Mouse (Mus musculus): ENCODE measurements around the gene Acap1. TPM values are rescaled to one million over a fixed set of nuclear protein-coding genes. Genes with fewer than 3 reads are reported as not detected.
A peak's percentile ranks its signal among the peaks of the same experiment; 100 is the strongest.

Gene Acap1
- polyA plus RNA-seq, 1 experiment from 2014 or later = 7.0 TPM

DNA sequence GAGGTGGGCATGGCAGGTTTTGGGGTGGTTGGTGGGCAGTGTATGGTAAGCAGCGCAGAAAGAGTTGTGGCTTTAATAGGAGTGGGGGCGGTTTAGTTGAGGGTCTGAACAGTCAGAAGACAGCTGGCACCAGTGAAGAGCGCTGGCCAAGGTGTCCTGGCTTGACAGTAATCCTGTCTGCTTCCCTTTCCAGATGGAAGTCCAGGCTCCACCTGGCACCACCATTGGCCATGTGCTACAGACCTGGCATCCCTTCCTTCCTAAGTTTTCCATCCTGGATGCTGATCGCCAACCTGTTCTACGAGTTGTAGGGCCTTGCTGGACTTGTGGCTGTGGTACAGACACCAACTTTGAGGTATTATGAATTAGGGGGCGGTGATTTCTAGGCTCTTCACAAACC is 47.3 kb downstream of the Acap1 start:
- no peak for ATAC-seq (ENCODE audit: extremely low read depth, insufficient number of reproducible peaks, low FRiP score, low TSS enrichment)

GRCm38 (mm10) chr11:69846738-69847688 is 48.3 kb downstream of the Acap1 start:
- peak overlapping the region; percentile 97 for H3K27ac ChIP-seq (replicated peaks)
- no peaks in the 10 kb centered on the region for H3K27me3 ChIP-seq (replicated peaks)
- 12% methylated on average over 37 of the region's 37 CpGs for WGBS
- H3K36me3 ChIP-seq = peaks cover 45% of the 10 kb centered on the region
- H3K4me1 ChIP-seq = peaks cover 38% of the 10 kb centered on the region
- H3K9ac ChIP-seq = peak overlapping the region; percentile 94
- peak overlapping the region; percentile 88 for H3K4me3 ChIP-seq
- ATAC-seq (ENCODE audit: extremely low read depth, insufficient number of reproducible peaks, low FRiP score, low TSS enrichment) = peak; percentile 34
- no peaks in the 10 kb centered on the region for H3K9me3 ChIP-seq
- H3K4me2 ChIP-seq = peak overlapping the region; percentile 89

More for the DNA sequence above, 47.3 kb downstream of the Acap1 start:
- 97% methylated on average over 6 of the region's 6 CpGs for WGBS
- Histone ChIP-seq H3K9me3 (no peaks in the 10 kb centered on the region), H3K36me3 (peaks cover 51% of the 10 kb centered on the region), H3K4me2 (peak overlapping the region; percentile 89), H3K27ac (replicated peaks) (no peak overlapping the region), H3K9ac (peak overlapping the region; percentile 94; the same call in 1 of the 2 replicates), H3K27me3 (replicated peaks) (no peaks in the 10 kb centered on the region), H3K4me1 (peaks cover 47% of the 10 kb centered on the region), H3K4me3 (peak overlapping the region; percentile 88)

- peak within 1 kb of the TSS; percentile 94 for H3K9ac ChIP-seq
- peak; percentile 92 for ATAC-seq (ENCODE audit: extremely low read depth, insufficient number of reproducible peaks, low FRiP score, low TSS enrichment)
- H3K4me3 ChIP-seq = peak within 1 kb of the TSS; percentile 88
- peaks cover 38% of the 10 kb centered on the region for H3K4me1 ChIP-seq
- peak within 1 kb of the TSS; percentile 89 for H3K4me2 ChIP-seq
- H3K27ac ChIP-seq (replicated peaks) = peak within 1 kb of the TSS; percentile 97
- no peaks in the 10 kb centered on the region for H3K27me3 ChIP-seq (replicated peaks)
- peaks cover 37% of the 10 kb centered on the region for H3K36me3 ChIP-seq
- under 1% methylated on average over 38 of the region's 38 CpGs for WGBS
- no peaks in the 10 kb centered on the region for H3K9me3 ChIP-seq
Observed at GRCm38 (mm10) chr11:69846198-69846680, 49.1 kb downstream of the Acap1 start, which contains the start of gene Plscr3. Plscr3 (plus strand) TSS chr11:69846376.

DNA sequence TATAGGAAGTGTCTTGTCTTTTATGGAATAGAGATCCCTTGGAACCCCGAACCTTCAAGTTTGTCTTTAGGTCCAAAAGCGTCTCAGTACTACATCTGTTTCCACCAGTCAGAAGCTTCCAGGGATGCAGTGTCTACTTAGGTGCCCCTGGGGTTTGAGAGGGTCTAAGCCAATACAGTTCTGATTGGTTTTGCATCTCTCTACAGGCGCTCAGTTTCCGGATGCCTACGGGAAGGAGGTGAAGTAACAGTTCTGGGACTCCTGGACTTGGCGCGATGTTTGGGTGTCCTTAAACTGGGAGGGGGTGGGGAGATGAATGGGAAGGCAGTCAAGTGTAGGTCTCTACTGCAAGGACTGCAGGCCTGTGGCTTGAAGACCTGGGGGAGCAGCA is 56.6 kb downstream of the Acap1 start:
- Histone ChIP-seq H3K9me3 (no peaks in the 10 kb centered on the region), H3K27ac (replicated peaks) (peak overlapping the region; percentile 85), H3K4me1 (peaks cover 46% of the 10 kb centered on the region), H3K9ac (peak overlapping the region; percentile 84), H3K36me3 (no peaks in the 10 kb centered on the region), H3K4me3 (peak overlapping the region; percentile 64), H3K4me2 (peak overlapping the region; percentile 88), H3K27me3 (replicated peaks) (peaks cover 34% of the 10 kb centered on the region)
- ATAC-seq (ENCODE audit: extremely low read depth, insufficient number of reproducible peaks, low FRiP score, low TSS enrichment) = no peak
- WGBS = 2% methylated on average over 7 of the region's 7 CpGs

GRCm38 (mm10) chr11:69837952-69838713 is 57.2 kb downstream of the Acap1 start, which contains the start of gene Tmem256:
Tmem256 (plus strand) TSS chr11:69838514.
- ATAC-seq (ENCODE audit: extremely low read depth, insufficient number of reproducible peaks, low FRiP score, low TSS enrichment) = peak; percentile 90
- Histone ChIP-seq H3K36me3 (0 out of 2 replicates have a peak, but pooled peaks cover 3% of the 10 kb centered on the region), H3K4me3 (peak within 1 kb of the TSS; percentile 64), H3K27me3 (replicated peaks) (peaks cover 40% of the 10 kb centered on the region), H3K4me2 (peak within 1 kb of the TSS; percentile 88), H3K9me3 (no peaks in the 10 kb centered on the region), H3K4me1 (peaks cover 50% of the 10 kb centered on the region), H3K9ac (peak within 1 kb of the TSS; percentile 84), H3K27ac (replicated peaks) (peak within 1 kb of the TSS; percentile 85)
- under 1% methylated on average over 34 of the region's 34 CpGs for WGBS

DNA sequence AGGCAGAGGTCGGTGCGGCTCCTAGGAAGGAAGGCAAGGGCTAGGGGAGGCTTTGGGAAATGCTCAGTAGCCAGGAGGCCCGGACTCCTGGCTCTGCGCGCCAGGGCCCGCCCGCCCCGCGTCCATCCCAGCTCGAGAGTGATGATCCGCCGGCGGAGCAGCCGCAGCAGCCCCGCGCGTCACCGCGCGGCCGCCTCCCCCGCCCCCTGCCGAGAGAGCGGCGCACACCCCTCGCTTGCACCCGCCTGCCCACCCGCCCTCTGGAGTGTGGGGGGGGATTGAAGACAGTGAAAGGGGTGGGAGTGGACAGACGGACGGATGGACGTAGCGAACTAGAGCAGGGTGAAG is 57.8 kb downstream of the Acap1 start, which contains the start of gene Nlgn2:
Nlgn2 (minus strand) TSS at position 181 of the 348 bp plus-strand sequence.
- H3K27me3 ChIP-seq (replicated peaks) = peaks cover 46% of the 10 kb centered on the region
- H3K9ac ChIP-seq = peak within 1 kb of the TSS; percentile 84
- H3K4me1 ChIP-seq = peaks cover 50% of the 10 kb centered on the region
- H3K27ac ChIP-seq (replicated peaks) = peak within 1 kb of the TSS; percentile 85
- no peaks in the 10 kb centered on the region for H3K9me3 ChIP-seq
- 0% methylated on average over 31 of the region's 32 CpGs for WGBS
- H3K4me2 ChIP-seq = peak within 1 kb of the TSS; percentile 88
- H3K36me3 ChIP-seq = peaks cover 8% of the 10 kb centered on the region; the same call in 1 of the 2 replicates
- peak; percentile 59; the same call in 1 of the 2 replicates for ATAC-seq (ENCODE audit: extremely low read depth, insufficient number of reproducible peaks, low FRiP score, low TSS enrichment)
- H3K4me3 ChIP-seq = peak within 1 kb of the TSS; percentile 64

- Histone ChIP-seq H3K9ac (peak overlapping the region; percentile 84), H3K36me3 (peaks cover 9% of the 10 kb centered on the region; the same call in 1 of the 2 replicates), H3K4me3 (peak overlapping the region; percentile 64), H3K27ac (replicated peaks) (peak overlapping the region; percentile 69), H3K9me3 (no peaks in the 10 kb centered on the region), H3K27me3 (replicated peaks) (peaks cover 52% of the 10 kb centered on the region), H3K4me2 (peak overlapping the region; percentile 88), H3K4me1 (peaks cover 50% of the 10 kb centered on the region)
- 1% methylated on average over 51 of the region's 52 CpGs for WGBS
- no peak for ATAC-seq (ENCODE audit: extremely low read depth, insufficient number of reproducible peaks, low FRiP score, low TSS enrichment)
Observed at GRCm38 (mm10) chr11:69836703-69837576, 58.4 kb downstream of the Acap1 start.

GRCm38 (mm10) chr11:69835966-69836335 is 59.4 kb downstream of the Acap1 start:
- 24% methylated on average over 4 of the region's 4 CpGs for WGBS

DNA sequence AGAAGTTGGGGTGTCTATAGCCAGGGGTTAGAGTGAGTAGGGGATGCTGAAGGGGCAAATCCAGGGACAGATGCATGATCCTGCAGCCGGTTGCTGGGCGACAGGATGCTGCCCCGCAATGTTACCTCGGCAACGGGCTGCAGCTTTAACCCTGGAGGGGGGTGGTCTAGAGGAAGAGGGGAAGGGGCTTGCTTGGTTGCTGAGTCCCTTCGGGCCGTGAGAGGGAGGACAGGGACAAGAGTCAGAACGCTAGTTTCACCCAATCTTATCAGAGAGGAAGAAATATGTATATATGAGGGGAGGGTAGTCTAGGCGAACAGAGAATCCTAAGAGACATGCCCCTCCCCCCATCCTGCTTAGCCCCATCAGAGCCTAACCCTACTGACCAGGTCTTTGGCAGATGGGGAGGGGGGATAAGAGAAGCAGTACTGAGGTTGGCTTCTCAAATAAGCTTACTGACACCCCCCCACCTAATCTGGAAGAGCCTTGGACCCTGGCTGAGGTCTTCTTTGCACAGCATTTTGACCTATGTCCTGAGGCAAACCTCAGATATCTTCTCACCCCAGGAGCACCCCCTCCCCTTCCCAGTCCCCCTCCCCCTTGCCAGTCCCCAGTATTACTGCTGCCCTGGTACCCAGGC is 59.9 kb downstream of the Acap1 start:
- ATAC-seq (ENCODE audit: extremely low read depth, insufficient number of reproducible peaks, low FRiP score, low TSS enrichment) = no peak
- Histone ChIP-seq H3K27me3 (replicated peaks) (peaks cover 52% of the 10 kb centered on the region), H3K9me3 (no peaks in the 10 kb centered on the region), H3K4me3 (peak overlapping the region; percentile 64), H3K27ac (replicated peaks) (no peak overlapping the region), H3K4me2 (peak overlapping the region; percentile 88), H3K4me1 (peaks cover 50% of the 10 kb centered on the region), H3K9ac (peak overlapping the region; percentile 84), H3K36me3 (peaks cover 9% of the 10 kb centered on the region; the same call in 1 of the 2 replicates)
- WGBS = 16% methylated on average over 9 of the region's 9 CpGs

More at GRCm38 (mm10) chr11:69835966-69836335, 59.4 kb downstream of the Acap1 start:
- Histone ChIP-seq H3K4me1 (peaks cover 50% of the 10 kb centered on the region), H3K9me3 (no peaks in the 10 kb centered on the region), H3K27me3 (replicated peaks) (peaks cover 52% of the 10 kb centered on the region), H3K27ac (replicated peaks) (no peak overlapping the region), H3K4me2 (peak overlapping the region; percentile 88), H3K9ac (peak overlapping the region; percentile 84), H3K36me3 (peaks cover 9% of the 10 kb centered on the region; the same call in 1 of the 2 replicates), H3K4me3 (peak overlapping the region; percentile 64)
- no peak for ATAC-seq (ENCODE audit: extremely low read depth, insufficient number of reproducible peaks, low FRiP score, low TSS enrichment)

Data from heart, embryonic 13.5 days (tissue).